Mouse (Mus musculus) forebrain, embryonic 11.5 days (tissue): ENCODE results near the gene Slc48a1. TPM values are rescaled to one million over a fixed set of nuclear protein-coding genes. Genes with fewer than 3 reads are reported as not detected.
A peak's percentile ranks its signal among the peaks of the same experiment; 100 is the strongest.

Source experiments
- ATAC-seq: fragments of 200-750 bp; cut with Nextera tagmentation; replicated peaks from 2 replicates; pipeline ENCODE4 v1.8.0; 2017; ENCODE audit warnings: moderate TSS enrichment; ENCODE audit not compliant: low FRiP score
- DNase-seq: peaks from one replicate; pipeline ENCODE4 v3.0.0-alpha.2; 2017; ENCODE audit warnings: low spot score
- H3K27ac ChIP-seq: fragments of 300-500 bp; sonication (generic); 2 replicates; pipeline ENCODE4 v1.5.1; 2014; ENCODE audit warnings: low read depth, low read length
- H3K27me3 ChIP-seq: fragments of 300-500 bp; sonication (generic); 2 replicates; pipeline ENCODE4 v1.6.1; 2014; ENCODE audit warnings: mild to moderate bottlenecking, low read length, mixed read lengths; ENCODE audit not compliant: control insufficient read depth, insufficient read depth
- H3K36me3 ChIP-seq: fragments of 300-500 bp; sonication (generic); 2 replicates; pipeline ENCODE4 v1.6.1; 2014; ENCODE audit warnings: mild to moderate bottlenecking, low read length, moderate library complexity, mixed read lengths; ENCODE audit not compliant: control insufficient read depth, insufficient read depth
- H3K4me1 ChIP-seq: fragments of 300-500 bp; sonication (generic); replicated peaks from 2 replicates; pipeline ENCODE4 v1.6.1; 2014; ENCODE audit warnings: low read length, mixed read lengths; ENCODE audit not compliant: control insufficient read depth, insufficient read depth
- H3K4me2 ChIP-seq: fragments of 300-500 bp; sonication (generic); 2 replicates; pipeline ENCODE4 v1.6.1; 2014; ENCODE audit warnings: low read depth, mild to moderate bottlenecking, low read length, moderate library complexity, mixed read lengths; ENCODE audit not compliant: severe bottlenecking
- H3K4me3 ChIP-seq: fragments of 300-500 bp; sonication (generic); 2 replicates; pipeline ENCODE4 v1.5.1; 2014; ENCODE audit warnings: low read depth, low read length
- H3K9ac ChIP-seq: fragments of 300-500 bp; sonication (generic); 2 replicates; pipeline ENCODE4 v1.6.1; 2014; ENCODE audit warnings: low read length
- H3K9me3 ChIP-seq: fragments of 300-500 bp; sonication (generic); 2 replicates; pipeline ENCODE4 v1.6.1; 2016; ENCODE audit warnings: low read length, mixed read lengths; ENCODE audit not compliant: control insufficient read depth
- WGBS: fragments of 180-500 bp; shearing (Covaris S2); extraction: QIAGEN DNeasy Blood & Tissue Kit; methylation state at CpG from one replicate; pipeline ENCODE4 v1.1.7; 2014; 5-methylcytosine and 5-hydroxymethylcytosine counted together
- polyA plus RNA-seq: library from polyadenylated mRNA; unstranded; fragments of >200 nt; fragmentation: Nextera tagmentation; extraction: Ambion mirVana; gene quantifications from 2 replicates; pipeline ENCODE4 v1.2.1, GENCODE M21; 2014

Slc48a1 gene
- polyA plus RNA-seq, 1 experiment from 2014 or later: 32.1 TPM

DNA sequence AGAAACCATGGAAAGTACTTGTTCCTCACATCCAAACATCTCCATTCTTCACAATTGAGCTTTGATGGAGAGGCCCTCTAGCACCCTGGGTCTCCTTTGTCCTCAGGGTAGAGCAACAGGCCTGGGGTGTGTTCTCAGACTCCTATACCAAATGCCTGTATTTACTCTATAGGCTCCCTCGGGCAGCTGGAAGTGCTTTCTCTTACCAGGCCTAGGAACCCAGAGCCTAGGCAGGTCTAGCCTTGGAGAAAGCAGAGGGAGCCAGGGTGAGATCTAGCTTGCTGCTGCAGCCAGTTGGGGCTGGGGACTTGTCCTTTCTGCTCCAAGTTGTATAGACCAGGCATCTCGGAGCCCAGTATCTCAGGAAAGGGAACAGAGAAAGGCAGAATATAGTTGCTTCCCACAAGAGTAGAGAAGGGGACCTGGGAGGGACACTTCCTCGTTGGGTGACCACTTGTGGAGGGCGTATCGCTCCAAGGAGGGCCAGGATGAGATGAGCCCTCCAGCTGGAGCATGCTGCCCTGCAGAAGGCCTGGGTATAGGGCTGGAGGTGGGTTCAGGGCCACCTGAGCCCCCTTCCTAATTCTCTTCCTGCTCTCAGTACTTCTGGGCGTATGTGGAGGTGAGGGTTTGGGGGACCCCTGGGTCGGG is 9.0 kb downstream of the Slc48a1 start:
- Histone ChIP-seq H3K9me3 (no peaks in the 10 kb centered on the region), H3K4me2 (no peak overlapping the region), H3K4me1 (peaks cover 9% of the 10 kb centered on the region; the same call in 1 of the 2 replicates), H3K27me3 (peaks cover 7% of the 10 kb centered on the region), H3K27ac (no peak overlapping the region), H3K9ac (no peak overlapping the region), H3K4me3 (no peak overlapping the region), H3K36me3 (no peaks in the 10 kb centered on the region)
- ATAC-seq: no peak
- WGBS: 84% methylated on average over 7 of the region's 7 CpGs
- no peak for DNase-seq

- ATAC-seq (no peak), DNase-seq (no peak)
- Histone ChIP-seq H3K4me3 (no peak overlapping the region), H3K27ac (no peak overlapping the region), H3K9ac (no peak overlapping the region), H3K4me2 (no peak overlapping the region), H3K9me3 (no peaks in the 10 kb centered on the region), H3K4me1 (peaks cover 5% of the 10 kb centered on the region; the same call in 1 of the 2 replicates), H3K27me3 (peaks cover 2% of the 10 kb centered on the region; the same call in 1 of the 2 replicates), H3K36me3 (no peaks in the 10 kb centered on the region)
- WGBS: 70% methylated on average over 19 of the region's 19 CpGs
Measured at GRCm38 (mm10) chr15:97787799-97788667, 9.7 kb downstream of the Slc48a1 start.

DNA sequence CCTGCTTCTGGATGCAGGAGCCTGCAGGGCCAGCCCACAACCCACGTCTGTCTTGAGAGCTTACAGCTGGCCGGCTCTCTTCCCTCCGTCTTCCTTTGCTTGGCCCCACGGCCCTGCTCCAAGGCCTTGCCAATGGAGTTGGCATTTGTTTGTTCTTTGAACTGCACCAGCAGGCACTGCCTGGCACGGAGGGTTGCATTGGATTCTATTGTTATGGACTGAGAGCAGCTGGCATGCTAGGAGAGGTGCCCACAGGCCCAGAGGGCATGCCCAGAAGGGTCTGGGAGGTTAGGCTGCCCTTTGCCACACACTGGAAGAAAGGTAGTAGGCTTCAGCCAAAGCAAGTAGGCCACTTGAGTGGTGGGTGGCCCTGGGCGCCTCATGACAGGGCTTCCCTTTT is 10.5 kb downstream of the Slc48a1 start:
- Histone ChIP-seq H3K4me2 (no peak overlapping the region), H3K9me3 (no peaks in the 10 kb centered on the region), H3K9ac (no peak overlapping the region), H3K4me3 (no peak overlapping the region), H3K4me1 (peaks cover 5% of the 10 kb centered on the region; the same call in 1 of the 2 replicates), H3K27me3 (no peaks in the 10 kb centered on the region), H3K36me3 (no peaks in the 10 kb centered on the region), H3K27ac (no peak overlapping the region)
- ATAC-seq (no peak), DNase-seq (no peak)
- WGBS: 74% methylated on average over 6 of the region's 6 CpGs

GRCm38 (mm10) chr15:97789761-97790505 is 11.6 kb downstream of the Slc48a1 start:
- Histone ChIP-seq H3K27ac (no peak overlapping the region), H3K9ac (no peak overlapping the region), H3K4me2 (no peak overlapping the region), H3K4me1 (peaks cover under 1% of the 10 kb centered on the region; the same call in 1 of the 2 replicates), H3K36me3 (no peaks in the 10 kb centered on the region; the same call in 1 of the 2 replicates), H3K27me3 (no peaks in the 10 kb centered on the region), H3K4me3 (no peak overlapping the region), H3K9me3 (no peaks in the 10 kb centered on the region)
- peak; percentile 31; the same call in 1 of the 2 replicates for ATAC-seq
- DNase-seq: peak; percentile 81
- 57% methylated on average over 20 of the region's 20 CpGs for WGBS

DNA sequence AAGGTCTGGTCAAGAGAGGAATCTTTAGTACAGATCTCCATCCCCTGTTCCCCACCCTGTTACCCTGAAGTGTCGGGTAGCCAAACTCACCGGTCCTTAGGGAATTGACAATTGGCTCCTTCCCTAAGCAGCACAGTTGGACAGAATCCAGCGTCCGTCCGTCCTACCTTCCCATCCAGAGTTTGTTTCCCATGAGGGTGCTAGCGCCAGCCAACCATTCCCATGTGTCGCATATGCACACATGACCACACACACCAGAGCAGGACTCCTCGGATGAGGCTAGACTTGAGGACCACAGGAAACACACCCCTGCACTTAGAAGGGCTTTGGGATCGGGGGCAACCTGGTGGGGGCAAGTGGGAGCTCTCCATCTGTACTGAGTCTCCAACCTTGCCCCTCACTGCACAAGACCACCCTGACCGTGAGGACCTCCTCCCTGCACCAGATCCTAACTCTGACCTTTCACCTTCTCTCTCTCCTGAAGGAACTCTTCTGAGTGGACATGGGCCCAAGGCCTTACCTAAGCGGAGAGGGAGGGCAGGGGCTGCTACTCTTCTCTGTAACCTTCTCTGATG is 12.9 kb downstream of the Slc48a1 start:
- ATAC-seq: no peak
- H3K4me3 ChIP-seq: no peak overlapping the region
- H3K36me3 ChIP-seq: no peaks in the 10 kb centered on the region; the same call in 1 of the 2 replicates
- no peak overlapping the region for H3K4me2 ChIP-seq
- no peak overlapping the region for H3K27ac ChIP-seq
- no peaks in the 10 kb centered on the region for H3K9me3 ChIP-seq
- no peaks in the 10 kb centered on the region for H3K27me3 ChIP-seq
- H3K4me1 ChIP-seq: no peaks in the 10 kb centered on the region
- no peak for DNase-seq
- WGBS: 93% methylated on average over 11 of the region's 11 CpGs
- no peak overlapping the region for H3K9ac ChIP-seq

DNA sequence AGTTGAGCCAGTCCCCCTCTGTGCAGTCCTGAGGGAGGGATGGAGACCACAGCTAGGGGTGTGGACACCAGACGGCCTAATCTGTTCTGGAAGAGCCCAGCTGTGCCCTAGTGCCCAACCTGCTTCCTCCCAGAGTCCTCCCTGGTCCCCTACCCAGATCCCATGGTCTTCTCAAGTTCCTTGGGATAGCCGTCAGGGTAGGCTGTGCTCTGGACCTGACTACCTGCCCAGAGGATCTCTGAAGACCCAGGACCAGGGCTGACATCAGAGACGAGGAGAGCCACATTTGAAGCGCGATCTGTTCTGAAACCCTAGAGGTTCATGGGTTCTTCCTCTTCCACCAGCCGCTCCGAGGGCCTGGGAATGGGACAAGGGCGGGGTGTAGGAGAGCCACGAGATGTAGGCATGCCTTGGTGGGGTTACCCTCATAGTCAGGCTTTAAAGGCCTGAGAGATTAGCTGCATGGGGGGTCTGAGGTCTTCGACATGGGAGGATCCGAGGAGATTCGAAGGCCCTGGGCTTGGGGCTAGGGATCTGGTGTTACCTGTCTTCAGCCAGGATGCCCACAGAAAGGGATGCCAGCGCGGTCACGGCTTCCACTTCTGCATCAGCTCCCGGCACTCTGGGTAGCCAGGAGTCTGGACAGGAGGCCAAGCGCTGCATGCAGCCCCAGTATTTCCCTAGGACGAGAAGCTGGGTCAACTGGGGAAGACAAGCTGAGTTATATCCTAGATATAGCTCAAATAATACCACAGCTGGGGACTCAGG is 15.2 kb downstream of the Slc48a1 start:
- no peaks in the 10 kb centered on the region for H3K27me3 ChIP-seq
- H3K4me1 ChIP-seq: peaks cover 4% of the 10 kb centered on the region; the same call in 1 of the 2 replicates
- H3K36me3 ChIP-seq: no peaks in the 10 kb centered on the region; the same call in 1 of the 2 replicates
- 94% methylated on average over 18 of the region's 18 CpGs for WGBS
- no peak for DNase-seq
- no peak overlapping the region for H3K4me3 ChIP-seq
- no peak overlapping the region for H3K27ac ChIP-seq
- no peak overlapping the region for H3K4me2 ChIP-seq
- H3K9me3 ChIP-seq: no peaks in the 10 kb centered on the region
- H3K9ac ChIP-seq: no peak overlapping the region
- ATAC-seq: no peak

DNA sequence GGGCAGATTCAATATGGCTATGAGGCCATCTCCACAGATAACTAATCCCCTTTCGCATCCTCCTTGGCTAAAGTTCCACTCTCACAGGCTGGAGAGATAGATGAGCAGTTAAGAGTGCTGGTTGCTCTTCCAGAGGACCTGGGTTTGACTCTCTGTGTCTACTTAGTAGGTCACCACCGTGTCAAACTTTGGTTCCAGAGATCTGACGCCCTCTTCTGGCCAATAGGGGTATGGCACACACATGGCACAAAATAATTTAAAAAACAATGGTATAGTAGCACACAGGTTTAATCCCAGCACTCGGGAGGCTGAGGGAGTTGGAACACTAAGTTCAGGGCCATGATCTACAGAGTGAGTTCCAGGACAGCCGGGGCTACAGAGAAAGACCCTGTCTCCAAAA is 15.9 kb downstream of the Slc48a1 start:
- no peak for ATAC-seq
- no peak for DNase-seq
- Histone ChIP-seq H3K27ac (no peak overlapping the region), H3K4me3 (no peak overlapping the region), H3K27me3 (no peaks in the 10 kb centered on the region), H3K4me1 (peaks cover 4% of the 10 kb centered on the region; the same call in 1 of the 2 replicates), H3K9ac (no peak overlapping the region), H3K36me3 (no peaks in the 10 kb centered on the region; the same call in 1 of the 2 replicates), H3K9me3 (no peaks in the 10 kb centered on the region), H3K4me2 (no peak overlapping the region)
- 73% methylated on average over 5 of the region's 5 CpGs for WGBS
